In genomic region chr14:23360491-23360995, GRCm38 (mm10) we compare ENCODE assay signal across 28 mouse cellular contexts.
A peak's percentile ranks its signal among the peaks of the same experiment; 100 is the strongest.
DNase-seq lines count a peak whose midpoint lies in the region; ATAC-seq and TF ChIP-seq lines count a peak whose summit lies in the region.
"Had no signal": no experiment of that assay in that cellular context is flagged by ENCODE, and none has a peak within 500 bp of the region (broad histone marks: within the 10 kb centered on the region; RNA-seq: fewer than 3 reads in every experiment).

No protein-coding gene starts in this region.

- H3K4me3 ChIP-seq in forebrain, embryonic 12.5 days (replicated peaks) = no peak overlapping the region
- H3K4me3 ChIP-seq in forebrain, embryonic 10.5 days = no peak overlapping the region
- H3K4me3 ChIP-seq in hindbrain, postnatal 0 days (ENCODE audit: low read length) = no peak overlapping the region
- H3K4me3 ChIP-seq in hindbrain, embryonic 16.5 days (ENCODE audit: low read length) = no peak overlapping the region
- no peak overlapping the region for H3K4me3 ChIP-seq in neural tube, embryonic 13.5 days
- H3K4me3 ChIP-seq in neural tube, embryonic 15.5 days (replicated peaks) = no peak overlapping the region
- H3K4me3 ChIP-seq: embryonic facial prominence, embryonic 13.5 days; erythroblast, embryonic 14.5 days; heart, adult 2 months; heart, embryonic 13.5 days; layer of hippocampus, adult 2 months; liver, embryonic 12.5 days had no signal

- peaks cover 18% of the 10 kb centered on the region for H3K4me1 ChIP-seq in forebrain, embryonic 12.5 days
- peaks cover 27% of the 10 kb centered on the region for H3K4me1 ChIP-seq in forebrain, embryonic 10.5 days
- H3K4me1 ChIP-seq in hindbrain, postnatal 0 days (ENCODE audit: insufficient read depth, low read length) = no peaks in the 10 kb centered on the region
- no peaks in the 10 kb centered on the region for H3K4me1 ChIP-seq in hindbrain, embryonic 16.5 days (ENCODE audit: control insufficient read depth, insufficient read depth, low read depth, low read length)
- H3K4me1 ChIP-seq in neural tube, embryonic 13.5 days (replicated peaks) = peaks cover 33% of the 10 kb centered on the region
- peaks cover 13% of the 10 kb centered on the region for H3K4me1 ChIP-seq in neural tube, embryonic 15.5 days
- H3K4me1 ChIP-seq: heart, embryonic 13.5 days; liver, embryonic 12.5 days had no signal

- no peaks in the 10 kb centered on the region for H3K9me3 ChIP-seq in forebrain, embryonic 12.5 days
- no peaks in the 10 kb centered on the region for H3K9me3 ChIP-seq in forebrain, embryonic 10.5 days
- H3K9me3 ChIP-seq in hindbrain, postnatal 0 days (ENCODE audit: low read length) = no peaks in the 10 kb centered on the region
- no peaks in the 10 kb centered on the region for H3K9me3 ChIP-seq in hindbrain, embryonic 16.5 days (ENCODE audit: control insufficient read depth, low read length)
- no peaks in the 10 kb centered on the region for H3K9me3 ChIP-seq in neural tube, embryonic 13.5 days
- H3K9me3 ChIP-seq in neural tube, embryonic 15.5 days (replicated peaks) = no peaks in the 10 kb centered on the region
- H3K9me3 ChIP-seq: embryonic facial prominence, embryonic 13.5 days; heart, embryonic 13.5 days; liver, embryonic 12.5 days had no signal

- no peak for DNase-seq in forebrain, embryonic 10.5 days (ENCODE audit: extremely low spot score, low spot score)
- no peak for DNase-seq in hindbrain, postnatal 0 days (ENCODE audit: low spot score)
- DNase-seq in spleen, postnatal 14 days (ENCODE audit: low spot score in 2 of 2) = no peak
- DNase-seq: adrenal gland, postnatal 14 days; cerebellum, adult 11-12 months; cerebellum, adult 9-11 months; embryo, embryonic 11 days; forebrain, postnatal 0 days; heart, adult 2 months; heart, postnatal 10 days; kidney, adult 11 months; kidney, postnatal 36 days; layer of hippocampus, postnatal 36 days; left cerebral cortex, postnatal 4 days; liver, postnatal 0 days; lung, postnatal 36 days; thymus, postnatal 4 days had no signal

- H3K36me3 ChIP-seq in forebrain, embryonic 12.5 days (replicated peaks) = no peaks in the 10 kb centered on the region
- H3K36me3 ChIP-seq in forebrain, embryonic 10.5 days (replicated peaks) = no peaks in the 10 kb centered on the region
- no peaks in the 10 kb centered on the region for H3K36me3 ChIP-seq in hindbrain, postnatal 0 days (ENCODE audit: insufficient read depth, low read length)
- no peaks in the 10 kb centered on the region for H3K36me3 ChIP-seq in hindbrain, embryonic 16.5 days (ENCODE audit: control insufficient read depth, insufficient read depth, low read length)
- H3K36me3 ChIP-seq in neural tube, embryonic 13.5 days = no peaks in the 10 kb centered on the region
- no peaks in the 10 kb centered on the region for H3K36me3 ChIP-seq in neural tube, embryonic 15.5 days
- H3K36me3 ChIP-seq: embryonic facial prominence, embryonic 13.5 days; G1E; heart, embryonic 13.5 days; liver, embryonic 12.5 days had no signal

- H3K9ac ChIP-seq in forebrain, embryonic 12.5 days = no peak overlapping the region
- no peak overlapping the region for H3K9ac ChIP-seq in hindbrain, postnatal 0 days (replicated peaks; ENCODE audit: low read length)
- no peak overlapping the region for H3K9ac ChIP-seq in hindbrain, embryonic 16.5 days (ENCODE audit: low read depth, low read length)
- no peak overlapping the region for H3K9ac ChIP-seq in neural tube, embryonic 13.5 days
- no peak overlapping the region for H3K9ac ChIP-seq in neural tube, embryonic 15.5 days (replicated peaks)
- H3K9ac ChIP-seq: embryonic facial prominence, embryonic 13.5 days; forebrain, postnatal 0 days; heart, embryonic 13.5 days; liver, embryonic 12.5 days; liver, postnatal 0 days had no signal

- H3K27me3 ChIP-seq in forebrain, embryonic 12.5 days = peaks cover 23% of the 10 kb centered on the region; the same call in 1 of the 2 replicates
- peaks cover 25% of the 10 kb centered on the region for H3K27me3 ChIP-seq in forebrain, embryonic 10.5 days (ENCODE audit: poor library complexity, severe bottlenecking)
- H3K27me3 ChIP-seq in hindbrain, postnatal 0 days (ENCODE audit: insufficient read depth, low read length) = no peaks in the 10 kb centered on the region
- no peaks in the 10 kb centered on the region for H3K27me3 ChIP-seq in hindbrain, embryonic 16.5 days (replicated peaks; ENCODE audit: control insufficient read depth, insufficient read depth, low read length)
- peaks cover 10% of the 10 kb centered on the region; the same call in 1 of the 2 replicates for H3K27me3 ChIP-seq in neural tube, embryonic 13.5 days
- H3K27me3 ChIP-seq in neural tube, embryonic 15.5 days (replicated peaks) = peaks cover 2% of the 10 kb centered on the region; the same call in 1 of the 2 replicates
- H3K27me3 ChIP-seq: embryonic facial prominence, embryonic 13.5 days; heart, embryonic 13.5 days; liver, embryonic 12.5 days; Patski had no signal

- no peak for TF ChIP-seq CTCF in hindbrain, postnatal 0 days (IDR thresholded peaks at IDR 0.05; ENCODE audit: low read depth)

- ATAC-seq in forebrain, embryonic 12.5 days (ENCODE audit: low FRiP score) = peak; percentile 17; the same call in 1 of the 2 replicates
- ATAC-seq in hindbrain, postnatal 0 days = 0 out of 2 replicates have a peak, but pooled peaks have one; percentile 2
- ATAC-seq in hindbrain, embryonic 16.5 days = no peak
- ATAC-seq in neural tube, embryonic 13.5 days (ENCODE audit: low read depth) = no peak
- no peak for ATAC-seq in neural tube, embryonic 15.5 days (ENCODE audit: low FRiP score)
- ATAC-seq: forebrain, postnatal 0 days; liver, embryonic 12.5 days; liver, postnatal 0 days; Patski had no signal

- WGBS in forebrain, embryonic 12.5 days = 57% methylated on average over 11 of the region's 11 CpGs
- WGBS in forebrain, embryonic 10.5 days = 79% methylated on average over 11 of the region's 11 CpGs
- 43% methylated on average over 11 of the region's 11 CpGs for WGBS in hindbrain, postnatal 0 days
- 52% methylated on average over 11 of the region's 11 CpGs for WGBS in hindbrain, embryonic 16.5 days
- WGBS in neural tube, embryonic 13.5 days = 48% methylated on average over 11 of the region's 11 CpGs
- WGBS in neural tube, embryonic 15.5 days = 38% methylated on average over 11 of the region's 11 CpGs

- H3K4me2 ChIP-seq in forebrain, embryonic 12.5 days = no peak overlapping the region
- H3K4me2 ChIP-seq in hindbrain, postnatal 0 days (ENCODE audit: low read depth, low read length) = no peak overlapping the region
- no peak overlapping the region for H3K4me2 ChIP-seq in hindbrain, embryonic 16.5 days (ENCODE audit: low read length)
- no peak overlapping the region for H3K4me2 ChIP-seq in neural tube, embryonic 13.5 days
- H3K4me2 ChIP-seq in neural tube, embryonic 15.5 days = no peak overlapping the region
- H3K4me2 ChIP-seq: embryonic facial prominence, embryonic 13.5 days; heart, embryonic 13.5 days; liver, embryonic 12.5 days had no signal

- H3K27ac ChIP-seq in forebrain, embryonic 12.5 days = peak overlapping the region; percentile 53
- no peak overlapping the region for H3K27ac ChIP-seq in forebrain, embryonic 10.5 days
- H3K27ac ChIP-seq in hindbrain, postnatal 0 days = no peak overlapping the region
- H3K27ac ChIP-seq in hindbrain, embryonic 16.5 days (ENCODE audit: low read depth, low read length) = no peak overlapping the region
- 0 out of 2 replicates have a peak overlapping the region, but pooled peaks have one; percentile 10 for H3K27ac ChIP-seq in neural tube, embryonic 13.5 days (replicated peaks)
- no peak overlapping the region for H3K27ac ChIP-seq in neural tube, embryonic 15.5 days (replicated peaks)
- H3K27ac ChIP-seq: embryonic facial prominence, embryonic 13.5 days; heart, adult 2 months; heart, embryonic 13.5 days; layer of hippocampus, adult 2 months; liver, embryonic 12.5 days had no signal

Comparison
In these comparisons a context has a peak if more than half of its experiments do, and no peak if none do; other contexts are left out.
1. ATAC-seq: peak in forebrain, embryonic 12.5 days (single experiment) and hindbrain, postnatal 0 days (single experiment); none in hindbrain, embryonic 16.5 days (single experiment), neural tube, embryonic 13.5 days (single experiment) and neural tube, embryonic 15.5 days (single experiment).
2. H3K27ac ChIP-seq: peak in forebrain, embryonic 12.5 days (single experiment) and neural tube, embryonic 13.5 days (single experiment); none in forebrain, embryonic 10.5 days (single experiment), hindbrain, postnatal 0 days (single experiment), hindbrain, embryonic 16.5 days (single experiment) and neural tube, embryonic 15.5 days (single experiment).